Mouse (Mus musculus) naive thymus-derived CD4-positive, alpha-beta T cell, adult 2 months (primary cell): Measurements from ENCODE around the gene Ctcf.

ENCODE experiments used
- DNase-seq: peaks from one replicate; pipeline ENCODE4 v3.0.0-alpha.2; 2011; ENCODE audit warnings: low read depth

Gene Ctcf

DNA sequence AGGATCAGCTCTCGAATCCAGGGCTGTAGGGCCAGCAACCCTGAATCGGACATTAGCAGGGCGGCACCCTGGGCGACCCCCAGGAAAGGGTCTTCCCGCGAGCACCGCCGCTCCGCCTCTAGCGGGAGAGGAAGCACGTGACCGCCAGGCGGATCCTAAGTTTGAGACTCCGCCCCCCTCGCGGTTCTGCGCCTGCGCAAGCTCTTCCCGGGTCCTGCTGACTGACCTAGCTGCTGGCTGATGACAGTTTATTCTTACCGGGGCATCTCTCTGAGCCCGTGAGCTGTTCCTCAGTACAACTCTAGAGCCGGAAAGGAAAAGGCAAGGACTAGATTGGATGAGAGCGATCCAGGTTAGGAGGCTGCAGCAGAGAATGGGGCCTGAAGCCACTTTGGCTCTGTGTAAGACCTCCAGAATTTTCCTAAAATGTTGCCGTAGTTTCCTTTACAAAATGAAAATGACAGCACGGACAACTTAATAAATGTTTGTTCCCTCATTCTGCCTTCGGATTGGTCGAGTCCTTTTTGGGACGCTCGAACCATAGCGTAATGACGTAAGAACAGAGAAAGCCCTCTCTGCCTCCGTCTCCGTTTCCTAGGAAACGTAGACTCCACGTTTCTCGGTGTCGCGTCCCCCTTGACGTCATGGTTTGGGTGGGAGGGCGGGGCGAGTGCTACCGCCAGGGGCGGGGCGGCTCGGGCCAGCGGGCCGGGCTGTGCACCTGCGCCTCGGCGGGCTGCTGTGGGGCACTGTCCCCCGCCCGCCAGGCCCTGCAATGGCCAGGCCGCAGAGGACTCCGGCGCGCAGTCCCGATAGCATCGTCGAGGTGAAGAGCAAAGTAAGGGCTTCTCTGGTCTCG, 64.8 kb downstream of the Ctcf start, which contains the start of the genes Acd and Pard6a:
Acd (minus strand) TSS at position 137 of the 859 bp plus-strand sequence.
Pard6a (plus strand) TSS at position 183 of the 859 bp plus-strand sequence.
- DNase-seq, result peak; percentile 97

DNA sequence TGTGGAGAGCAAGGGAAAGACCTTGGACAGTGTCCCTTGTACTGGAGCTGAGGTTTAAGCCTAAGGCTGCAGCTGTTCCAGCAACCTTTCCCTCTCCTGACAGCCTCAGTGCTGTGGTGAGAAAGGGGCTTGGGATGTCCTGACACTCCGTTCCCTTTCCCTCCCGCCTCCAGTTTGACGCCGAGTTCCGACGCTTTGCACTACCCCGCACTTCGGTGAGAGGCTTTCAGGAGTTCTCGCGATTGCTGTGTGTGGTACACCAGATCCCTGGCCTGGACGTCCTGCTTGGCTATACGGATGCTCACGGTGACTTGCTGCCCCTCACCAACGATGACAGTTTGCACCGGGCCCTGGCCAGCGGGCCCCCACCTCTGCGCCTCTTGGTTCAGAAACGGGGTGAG, 65.6 kb downstream of the Ctcf start:
- DNase-seq, result no peak

DNA sequence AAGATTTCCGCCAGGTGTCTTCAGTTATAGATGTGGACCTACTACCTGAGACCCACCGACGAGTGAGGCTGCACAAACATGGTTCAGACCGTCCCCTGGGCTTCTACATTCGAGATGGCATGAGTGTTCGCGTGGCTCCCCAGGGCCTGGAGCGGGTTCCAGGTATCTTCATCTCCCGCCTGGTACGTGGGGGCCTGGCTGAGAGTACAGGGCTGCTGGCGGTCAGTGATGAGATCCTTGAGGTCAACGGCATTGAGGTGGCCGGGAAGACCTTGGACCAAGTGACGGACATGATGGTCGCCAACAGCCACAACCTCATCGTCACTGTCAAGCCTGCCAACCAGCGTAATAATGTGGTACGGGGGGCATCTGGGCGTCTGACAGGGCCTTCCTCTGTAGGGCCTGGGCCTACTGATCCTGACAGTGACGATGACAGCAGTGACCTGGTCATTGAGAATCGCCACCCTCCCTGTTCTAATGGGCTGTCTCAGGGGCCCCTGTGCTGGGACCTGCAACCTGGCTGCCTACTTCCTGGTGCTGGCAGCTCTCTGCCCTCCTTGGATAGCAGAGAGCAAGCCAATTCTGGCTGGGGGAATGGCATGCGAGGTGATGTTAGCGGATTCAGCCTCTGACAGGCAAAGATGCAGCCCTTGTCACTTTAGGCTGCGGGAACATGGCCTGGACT, 66.5 kb downstream of the Ctcf start:
- no peak for DNase-seq

DNA sequence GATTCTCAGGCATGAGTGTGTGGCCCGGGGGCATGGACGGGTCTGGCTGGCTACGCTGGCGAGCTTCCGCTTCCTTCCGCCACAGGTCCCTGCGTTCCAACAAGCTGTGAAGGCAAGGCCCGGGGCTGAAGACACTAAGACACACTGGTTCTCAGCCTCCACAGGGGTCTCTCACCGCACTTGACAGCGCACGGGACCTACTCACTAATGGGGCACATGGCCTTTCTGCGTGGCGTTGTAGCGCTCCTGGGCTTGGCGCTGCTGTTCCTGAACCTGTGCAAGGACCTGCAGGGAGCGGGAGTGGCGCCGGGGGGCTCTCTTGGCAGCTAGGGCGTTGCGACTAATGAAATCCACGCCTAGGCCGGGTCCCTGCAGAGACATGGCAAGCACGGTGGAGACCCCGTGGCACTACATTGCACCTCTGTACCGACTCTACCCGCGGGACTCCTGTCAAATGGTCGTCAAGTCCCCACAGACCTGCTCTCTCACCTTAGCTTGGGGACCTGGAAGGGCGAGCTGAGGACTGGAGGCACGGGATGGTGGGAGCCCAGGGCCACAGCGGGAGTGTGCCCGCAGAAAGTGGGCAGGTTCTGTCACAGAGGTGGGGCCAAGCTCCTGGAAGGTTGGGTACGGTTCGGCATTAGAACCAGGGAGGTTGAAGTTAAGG, 67.9 kb downstream of the Ctcf start:
- DNase-seq, result no peak

DNA sequence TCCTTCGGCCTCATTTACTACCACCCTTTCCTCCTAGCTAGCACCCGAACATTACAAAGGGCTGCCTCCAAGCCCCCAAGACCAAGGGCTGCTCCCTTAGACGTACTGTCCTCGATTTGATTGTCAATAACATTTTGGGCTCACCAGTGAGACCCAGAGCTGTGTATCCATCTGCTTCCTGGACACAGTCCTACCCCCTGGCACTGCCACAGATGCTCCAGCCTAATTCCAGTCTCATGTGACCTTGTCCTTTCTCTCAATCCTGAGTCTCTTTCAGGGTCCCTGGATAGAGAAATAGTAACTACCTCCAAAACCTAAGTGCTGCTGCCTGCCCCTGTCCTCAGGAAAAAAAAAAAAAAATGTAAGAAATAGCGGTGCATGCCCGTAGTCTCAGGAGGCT, 68.6 kb downstream of the Ctcf start:
- DNase-seq, result no peak

DNA sequence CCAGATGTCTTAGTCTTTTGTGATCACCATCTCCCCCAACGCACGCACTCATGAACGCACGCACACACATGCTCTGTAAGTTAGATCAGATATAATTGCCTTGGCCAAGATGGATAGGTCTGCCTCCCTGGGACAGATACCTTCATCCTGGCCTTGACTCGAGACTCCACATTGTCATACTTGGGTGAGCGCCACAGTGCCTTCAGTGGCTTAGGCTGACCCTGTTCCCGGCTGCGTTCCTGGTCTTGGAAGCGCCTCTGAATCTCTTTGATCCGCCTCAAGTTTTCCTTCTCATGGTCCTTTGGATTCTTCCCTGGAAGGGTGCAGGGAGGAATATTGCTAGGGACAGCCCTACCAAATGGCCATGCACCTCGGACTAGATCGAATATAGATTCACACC, 70.1 kb downstream of the Ctcf start:
- no peak for DNase-seq

DNA sequence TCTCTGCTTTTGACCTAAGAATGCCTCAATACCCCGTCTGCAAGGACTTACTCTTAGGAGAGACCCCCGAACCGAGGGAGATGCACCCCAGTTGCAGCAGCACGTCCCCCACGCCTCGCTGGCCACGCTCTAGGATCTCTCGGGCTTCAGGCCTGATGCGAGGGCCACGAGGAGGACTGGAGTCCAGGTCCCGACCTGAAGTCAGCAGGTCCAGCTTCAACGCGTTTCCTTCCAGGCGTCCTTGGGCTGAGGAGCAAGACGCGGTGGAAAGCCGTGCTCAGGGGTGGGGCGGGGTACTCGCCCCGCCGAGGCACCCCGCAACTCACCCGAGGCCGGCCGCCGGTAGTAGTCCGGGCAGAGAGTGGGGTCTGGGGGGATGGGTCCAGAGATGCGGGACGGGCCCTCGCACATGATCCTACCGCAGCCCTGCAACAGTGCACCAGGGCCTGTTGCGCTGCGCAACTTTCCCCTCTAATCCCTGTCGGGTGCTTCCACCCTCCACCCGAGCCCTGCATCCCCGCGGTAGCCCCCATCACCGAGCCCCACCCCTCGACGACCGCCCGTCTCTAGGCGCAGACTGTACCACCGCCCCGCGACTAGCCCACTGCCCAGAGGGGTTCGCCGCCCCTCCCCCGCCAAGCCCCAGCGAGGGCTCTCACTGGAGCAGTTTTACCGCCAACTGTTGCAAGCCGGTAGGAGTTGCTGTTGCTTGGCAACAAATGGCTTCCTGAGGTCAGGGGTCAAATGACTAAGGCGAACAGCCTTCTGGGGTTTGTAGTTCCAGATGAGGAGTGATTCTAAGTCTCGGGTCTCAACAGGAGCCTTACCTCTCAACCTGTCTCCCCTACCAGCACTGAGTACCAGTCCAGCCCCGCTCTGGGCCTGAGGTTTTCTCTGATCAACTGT, 71.4 kb downstream of the Ctcf start, which contains the start of the genes 4933405L10Rik and Enkd1:
4933405L10Rik (plus strand) TSS at position 158 of the 906 bp plus-strand sequence.
Enkd1 (minus strand) TSS at position 713 of the 906 bp plus-strand sequence.
- DNase-seq, result peak; percentile 88

DNA sequence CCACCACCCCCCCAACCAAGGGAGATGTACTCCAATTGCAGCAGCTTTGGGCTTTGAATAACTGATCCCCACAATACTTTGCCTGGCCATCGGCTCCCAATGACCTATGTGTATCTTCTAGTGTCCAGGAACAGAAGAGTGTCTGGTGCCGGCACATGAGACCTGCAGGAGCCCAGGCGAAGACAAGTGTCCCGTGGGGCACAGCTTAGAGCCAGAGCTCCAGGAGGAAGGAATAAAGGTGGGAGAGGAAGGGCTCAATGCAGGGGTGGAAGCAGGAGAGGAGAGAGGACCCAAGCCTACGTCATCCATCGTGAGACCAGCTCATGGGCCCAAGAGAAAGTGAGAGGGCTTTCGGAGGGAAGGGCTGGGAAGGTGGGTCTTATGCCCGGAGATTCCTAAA, 72.3 kb downstream of the Ctcf start:
- no peak for DNase-seq

DNA sequence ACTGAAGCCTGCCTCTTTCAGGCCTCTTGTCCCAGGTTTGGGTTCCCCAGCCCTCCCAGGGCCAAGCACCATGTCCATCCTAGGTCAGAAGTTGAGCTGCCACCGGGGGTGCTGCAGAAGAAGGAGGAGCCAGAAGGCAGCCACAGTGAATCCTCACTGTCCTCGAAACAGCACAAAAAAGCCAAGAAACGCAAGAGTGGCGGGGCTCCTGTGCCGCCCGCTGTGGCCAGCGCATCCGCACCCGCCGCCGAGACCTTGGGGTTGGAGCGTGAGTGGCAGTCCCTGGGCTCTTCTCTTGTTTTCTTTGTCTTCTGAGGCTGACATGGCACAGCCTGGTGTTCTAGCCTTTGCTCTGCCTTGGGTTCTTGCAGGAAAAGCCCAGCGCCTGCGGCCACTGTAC, 72.9 kb downstream of the Ctcf start:
- DNase-seq, result no peak

DNA sequence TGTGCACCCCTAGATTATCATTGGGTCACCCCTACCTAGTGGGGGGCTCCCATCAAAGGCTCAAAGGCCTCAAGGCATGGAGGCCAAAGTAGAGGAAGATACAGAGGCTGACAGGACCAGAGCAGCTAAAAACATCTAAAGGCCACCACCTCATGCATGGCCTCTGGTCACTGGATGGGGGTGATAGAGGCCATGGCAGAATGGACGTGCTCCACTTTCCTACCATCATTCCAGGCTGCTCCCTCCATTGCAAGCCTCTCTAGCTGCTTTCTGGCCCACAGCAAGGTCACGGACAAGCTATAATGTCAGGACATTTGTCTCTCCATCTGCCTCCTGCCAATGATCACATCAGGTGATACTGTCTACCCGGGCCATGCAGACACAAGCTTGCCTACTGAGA, 75.9 kb downstream of the Ctcf start:
- no peak for DNase-seq

DNA sequence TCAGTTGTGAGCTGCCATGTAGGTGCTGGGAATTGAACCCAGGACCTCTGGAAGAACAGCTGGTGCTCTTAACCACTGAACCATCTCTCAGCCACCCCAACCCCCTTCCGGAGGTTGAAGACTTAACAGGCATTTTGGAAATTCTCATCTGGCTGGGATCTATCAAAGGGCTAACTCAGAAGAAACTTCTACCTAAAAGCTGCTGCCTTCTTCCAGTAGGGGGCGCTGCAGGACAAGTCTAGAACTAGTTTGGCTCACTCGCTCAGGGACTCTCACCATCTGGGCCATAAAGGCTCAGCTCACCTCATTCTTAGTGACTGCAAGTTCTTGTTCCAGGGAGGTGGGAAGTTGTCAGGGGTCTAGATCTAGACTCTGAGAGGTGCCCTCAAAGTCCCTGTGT, 77.8 kb downstream of the Ctcf start:
- DNase-seq, result peak; percentile 94

DNA sequence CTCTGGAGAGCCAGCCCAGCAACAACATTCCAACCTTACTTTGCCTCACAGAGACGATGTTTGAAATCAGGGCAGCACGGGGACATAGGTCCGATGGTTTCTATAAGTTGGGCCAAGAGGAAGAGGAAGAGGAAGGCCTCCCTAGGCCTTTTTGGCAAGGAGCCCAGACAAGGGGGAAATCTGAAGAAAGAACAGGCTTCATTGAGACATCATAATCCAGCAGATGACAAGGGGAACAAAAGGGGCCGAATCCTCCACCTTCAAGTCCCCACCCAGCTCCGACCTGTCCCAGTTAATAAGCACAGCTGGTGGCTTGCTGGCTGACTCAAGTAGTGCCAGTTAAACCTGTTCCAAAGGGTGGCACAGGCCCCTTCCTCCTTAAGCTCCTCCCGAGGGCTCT, 78.7 kb downstream of the Ctcf start:
- no peak for DNase-seq

DNA sequence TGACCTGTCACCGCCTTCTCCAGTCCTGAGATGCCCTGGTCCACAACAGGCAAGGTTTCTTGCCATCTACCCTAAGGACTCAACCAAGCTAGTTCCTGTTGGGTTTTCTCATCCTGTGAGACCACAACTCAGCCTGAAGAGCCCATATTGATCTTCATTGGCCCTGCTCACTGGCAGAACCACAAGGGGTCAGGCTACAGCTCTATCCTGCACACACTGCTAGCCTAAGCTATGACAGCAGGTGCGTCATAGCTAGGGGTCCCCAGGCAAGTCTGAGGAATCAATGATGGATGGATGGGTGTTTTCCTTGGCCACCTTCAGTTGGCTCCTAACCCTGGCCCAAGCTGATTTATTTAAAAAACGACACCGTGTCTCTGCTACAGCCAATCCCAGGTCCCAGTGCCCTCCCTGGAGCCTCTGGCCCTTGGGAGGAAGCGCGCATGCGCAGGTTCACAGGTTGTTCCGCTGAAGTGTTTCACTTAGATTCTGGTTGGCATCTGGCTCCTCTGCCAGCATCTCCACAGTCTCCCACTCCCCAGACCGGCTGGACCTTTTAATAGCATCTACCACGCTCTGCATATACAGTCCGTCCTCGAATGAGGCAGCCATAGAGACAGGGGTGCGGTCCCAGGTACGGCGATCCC, 80.1 kb downstream of the Ctcf start:
- no peak for DNase-seq

DNA sequence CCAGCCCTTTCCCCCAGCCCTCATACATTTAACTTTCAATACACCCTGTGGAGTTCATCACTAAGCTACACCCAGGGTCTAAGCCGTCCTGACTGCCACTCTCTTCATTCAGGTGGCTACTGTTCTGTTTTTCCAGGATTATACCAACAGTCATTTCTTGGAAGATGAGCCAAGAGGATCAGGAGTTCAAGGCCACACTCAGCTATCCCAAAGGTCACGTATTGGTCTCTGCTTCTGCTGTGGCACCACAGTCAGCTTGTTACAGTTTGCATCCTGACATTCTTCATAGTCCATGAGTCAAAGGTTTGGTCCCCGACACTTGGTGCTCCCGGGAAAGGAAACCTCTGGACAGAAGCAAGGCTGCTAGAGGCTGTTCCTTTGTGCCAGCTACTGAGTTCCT, 83.3 kb downstream of the Ctcf start:
- DNase-seq, result no peak

DNA sequence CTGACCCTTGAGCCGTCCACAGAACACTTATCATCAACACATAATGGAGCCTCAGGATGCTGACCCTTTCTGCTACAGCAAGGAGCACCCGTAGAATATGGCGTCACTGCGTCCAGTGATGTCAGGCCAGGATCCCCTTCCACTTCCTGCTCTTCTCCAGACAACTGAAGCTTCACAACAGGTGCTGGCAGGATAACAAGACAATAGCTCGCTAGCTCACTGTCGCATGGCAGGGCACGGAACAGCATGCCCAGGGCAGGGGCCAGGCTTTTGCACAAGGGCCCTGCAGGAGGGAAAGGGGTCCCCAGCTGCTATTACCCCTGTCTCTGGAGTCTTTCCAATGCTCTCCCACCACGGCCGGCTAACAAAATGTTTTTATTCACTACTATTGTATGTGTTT, 86.5 kb downstream of the Ctcf start:
- no peak for DNase-seq

DNA sequence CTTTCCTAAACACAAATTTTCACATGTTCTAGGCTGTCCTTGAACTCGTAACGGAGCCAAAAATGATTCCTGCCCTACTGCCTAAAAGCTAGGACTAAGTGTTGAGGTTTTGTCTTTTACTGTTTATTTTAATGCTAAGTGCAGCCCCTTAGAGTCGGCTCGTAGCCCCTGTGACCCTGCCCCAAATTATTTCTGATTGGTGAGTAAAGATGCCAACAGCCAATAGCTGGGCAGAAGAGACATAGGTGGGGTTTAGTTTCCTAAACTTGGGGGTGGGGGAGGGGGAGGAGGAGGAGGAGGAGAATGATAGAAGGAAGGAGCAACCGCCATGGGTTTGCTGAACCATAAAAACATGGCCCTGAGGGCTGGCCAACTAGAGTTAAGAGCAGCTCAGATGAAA, 89.4 kb downstream of the Ctcf start:
- no peak for DNase-seq

DNA sequence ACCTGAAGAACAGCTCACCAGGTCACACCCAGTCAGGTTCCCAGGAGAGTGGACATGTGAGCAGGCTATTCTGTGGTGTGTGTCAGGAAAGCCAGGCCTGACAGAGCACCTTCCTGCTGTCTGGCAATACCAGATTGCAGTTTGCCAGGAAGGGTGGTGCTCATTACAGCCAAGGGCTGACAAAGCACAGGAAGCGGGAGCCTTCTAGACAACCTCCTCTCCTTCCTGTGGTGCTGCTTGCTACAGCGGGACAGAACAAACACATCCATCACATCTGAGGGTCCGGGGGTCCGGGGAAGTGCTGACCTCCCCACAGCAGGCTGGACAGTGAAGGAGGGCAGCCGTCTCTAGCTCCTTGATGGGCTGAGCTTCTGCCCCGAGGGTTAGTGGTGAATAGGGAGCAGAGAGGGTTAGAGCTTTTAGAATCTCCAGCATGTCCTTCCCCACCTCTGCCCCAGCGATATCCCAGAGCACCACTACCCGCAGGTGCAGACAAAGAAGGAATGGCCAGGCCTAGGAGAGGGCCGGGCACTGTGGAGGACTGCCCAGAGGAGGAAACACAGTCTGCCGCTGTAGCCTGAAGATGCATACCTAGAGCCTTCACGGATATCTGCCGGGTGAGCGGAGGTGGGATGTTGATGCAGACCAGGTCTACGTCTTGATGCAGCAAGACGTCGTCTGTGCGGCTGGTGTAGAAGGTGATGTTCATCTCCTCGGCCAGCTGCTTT, 91.2 kb downstream of the Ctcf start:
- peak; percentile 66 for DNase-seq

DNA sequence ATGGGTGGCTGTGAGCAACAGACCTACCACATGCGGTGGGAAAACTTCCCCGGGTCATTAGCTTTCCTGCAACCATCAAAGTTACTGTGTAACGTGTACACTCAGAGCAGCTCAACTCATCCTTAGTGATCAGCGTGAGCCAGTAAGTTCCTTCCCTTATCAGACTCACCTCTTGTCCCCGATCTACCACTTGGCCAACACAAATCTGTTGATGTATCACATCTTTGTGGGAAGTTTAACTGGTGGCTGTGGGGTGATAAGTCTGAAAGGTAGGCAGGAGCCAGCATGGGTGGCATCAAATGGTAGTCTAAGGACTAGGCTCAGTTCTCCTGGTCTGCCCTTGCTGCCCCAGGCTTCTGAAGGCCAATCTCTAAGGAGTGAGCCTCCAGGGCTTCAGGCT, 95.8 kb downstream of the Ctcf start:
- DNase-seq, result no peak
